Mouse (Mus musculus): Measurements from ENCODE around the gene 1700088E04Rik. TPM values are rescaled to one million over a fixed set of nuclear protein-coding genes. Genes with fewer than 3 reads are reported as not detected.

The 1700088E04Rik gene
- total and polyA plus RNA-seq, 3 experiments, result 0.50 to 1.6 (median 1.4) TPM

GRCm38 (mm10) chr15:79095483-79095882 is 45.6 kb downstream of the 1700088E04Rik start:
- H3K9me3 ChIP-seq (replicated peaks), result no peaks in the 10 kb centered on the region
- no peak overlapping the region for H3K4me3 ChIP-seq (ENCODE audit: low read depth, low read length)
- peaks cover 18% of the 10 kb centered on the region for H3K27me3 ChIP-seq (ENCODE audit: insufficient read depth, low read length)
- peaks cover 8% of the 10 kb centered on the region for H3K4me1 ChIP-seq (ENCODE audit: insufficient read depth, low read depth, low read length)
- DNase-seq (ENCODE audit: low spot score), result no peak
- peaks cover 69% of the 10 kb centered on the region for H3K36me3 ChIP-seq (replicated peaks)
- TF ChIP-seq GATA1 (IDR thresholded peaks at IDR 0.05; ENCODE audit: borderline replicate concordance, low read length) (no peak), GATA2 (IDR thresholded peaks at IDR 0.05; ENCODE audit: borderline replicate concordance, low read depth, low read length) (no peak), TAL1 (conservative IDR thresholded peaks at IDR 0.05; ENCODE audit: low read depth, low read length) (no peak), POLR2AphosphoS5 (IDR thresholded peaks at IDR 0.05; ENCODE audit: insufficient replicate concordance, low read depth, low read length) (no peak), CTCF (IDR thresholded peaks at IDR 0.05; ENCODE audit: low read depth, low read length) (no peak)
- ATAC-seq (ENCODE audit: extremely low read depth, insufficient number of reproducible peaks, low FRiP score, poor library complexity, severe bottlenecking), result no peak

GRCm38 (mm10) chr15:79093083-79093839 is 47.8 kb downstream of the 1700088E04Rik start:
- H3K27me3 ChIP-seq (ENCODE audit: insufficient read depth, low read length), result peaks cover 2% of the 10 kb centered on the region; the same call in 1 of the 2 replicates
- ATAC-seq (ENCODE audit: extremely low read depth, insufficient number of reproducible peaks, low FRiP score, poor library complexity, severe bottlenecking) (no peak), DNase-seq (ENCODE audit: low spot score) (no peak)
- no peaks in the 10 kb centered on the region for H3K9me3 ChIP-seq (replicated peaks)
- TF ChIP-seq TAL1 (conservative IDR thresholded peaks at IDR 0.05; ENCODE audit: low read depth, low read length) (no peak), CTCF (IDR thresholded peaks at IDR 0.05; ENCODE audit: low read depth, low read length) (no peak), POLR2AphosphoS5 (IDR thresholded peaks at IDR 0.05; ENCODE audit: insufficient replicate concordance, low read depth, low read length) (no peak), GATA1 (IDR thresholded peaks at IDR 0.05; ENCODE audit: borderline replicate concordance, low read length) (no peak), GATA2 (IDR thresholded peaks at IDR 0.05; ENCODE audit: borderline replicate concordance, low read depth, low read length) (no peak)
- peaks cover 16% of the 10 kb centered on the region for H3K4me1 ChIP-seq (ENCODE audit: insufficient read depth, low read depth, low read length)
- H3K36me3 ChIP-seq (replicated peaks), result peaks cover 91% of the 10 kb centered on the region
- H3K4me3 ChIP-seq (ENCODE audit: low read depth, low read length), result no peak overlapping the region

GRCm38 (mm10) chr15:79092284-79092683 is 48.8 kb downstream of the 1700088E04Rik start:
- H3K27me3 ChIP-seq (ENCODE audit: insufficient read depth, low read length), result no peaks in the 10 kb centered on the region
- TF ChIP-seq CTCF (IDR thresholded peaks at IDR 0.05; ENCODE audit: low read depth, low read length) (no peak), TAL1 (conservative IDR thresholded peaks at IDR 0.05; ENCODE audit: low read depth, low read length) (no peak), POLR2AphosphoS5 (IDR thresholded peaks at IDR 0.05; ENCODE audit: insufficient replicate concordance, low read depth, low read length) (no peak), GATA2 (IDR thresholded peaks at IDR 0.05; ENCODE audit: borderline replicate concordance, low read depth, low read length) (no peak), GATA1 (IDR thresholded peaks at IDR 0.05; ENCODE audit: borderline replicate concordance, low read length) (no peak)
- DNase-seq (ENCODE audit: low spot score), result no peak

GRCm38 (mm10) chr15:79079567-79079966 is 61.5 kb downstream of the 1700088E04Rik start:
- no peaks in the 10 kb centered on the region for H3K9me3 ChIP-seq (replicated peaks)
- ATAC-seq (ENCODE audit: extremely low read depth, insufficient number of reproducible peaks, low FRiP score, poor library complexity, severe bottlenecking) (no peak), DNase-seq (ENCODE audit: low spot score) (no peak)
- no peak for TF ChIP-seq GATA2 (IDR thresholded peaks at IDR 0.05; ENCODE audit: borderline replicate concordance, low read depth, low read length)
- TF ChIP-seq POLR2AphosphoS5 (IDR thresholded peaks at IDR 0.05; ENCODE audit: insufficient replicate concordance, low read depth, low read length), result no peak
- no peak for TF ChIP-seq CTCF (IDR thresholded peaks at IDR 0.05; ENCODE audit: low read depth, low read length)
- TF ChIP-seq GATA1 (IDR thresholded peaks at IDR 0.05; ENCODE audit: borderline replicate concordance, low read length), result no peak
- no peak for TF ChIP-seq TAL1 (conservative IDR thresholded peaks at IDR 0.05; ENCODE audit: low read depth, low read length)
- peaks cover 36% of the 10 kb centered on the region for H3K4me1 ChIP-seq (ENCODE audit: insufficient read depth, low read depth, low read length)
- no peaks in the 10 kb centered on the region for H3K27me3 ChIP-seq (ENCODE audit: insufficient read depth, low read length)
- peaks cover 85% of the 10 kb centered on the region for H3K36me3 ChIP-seq (replicated peaks)
- no peak overlapping the region for H3K4me3 ChIP-seq (ENCODE audit: low read depth, low read length)

More at GRCm38 (mm10) chr15:79092284-79092683, 48.8 kb downstream of the 1700088E04Rik start:
- ATAC-seq (ENCODE audit: extremely low read depth, insufficient number of reproducible peaks, low FRiP score, poor library complexity, severe bottlenecking), result no peak
- Histone ChIP-seq H3K9me3 (replicated peaks) (no peaks in the 10 kb centered on the region), H3K4me1 (ENCODE audit: insufficient read depth, low read depth, low read length) (peaks cover 16% of the 10 kb centered on the region), H3K4me3 (ENCODE audit: low read depth, low read length) (no peak overlapping the region), H3K36me3 (replicated peaks) (peaks cover 94% of the 10 kb centered on the region)

Other genes with a start within 250 kb of the 1700088E04Rik start
- gene Gm49510, start 241.6 kb downstream of the 1700088E04Rik start, total RNA-seq (2014; fragmentation: Nextera tagmentation), result not detected in 2 replicates
- gene Gm49510, start 241.6 kb downstream of the 1700088E04Rik start, total RNA-seq (2017), result 1.3 and 1.4 TPM in 2 replicates
- gene Gm49510, start 241.6 kb downstream of the 1700088E04Rik start, polyA plus RNA-seq (2012), result 6.3 and 8.2 TPM in 2 replicates
- 207 and 231 TPM in 2 replicates for gene Sh3bp1, start 241.5 kb downstream of the 1700088E04Rik start, total RNA-seq (2014; fragmentation: Nextera tagmentation)
- gene Sh3bp1, start 241.5 kb downstream of the 1700088E04Rik start, total RNA-seq (2017), result 32.7 and 34.1 TPM in 2 replicates
- 1,400 and 1,821 TPM in 2 replicates for gene Sh3bp1, start 241.5 kb downstream of the 1700088E04Rik start, polyA plus RNA-seq (2012)
- 26.6 and 31.4 TPM in 2 replicates for gene Pdxp, start 227.3 kb downstream of the 1700088E04Rik start, total RNA-seq (2014; fragmentation: Nextera tagmentation)
- 13.9 and 18.1 TPM in 2 replicates for gene Pdxp, start 227.3 kb downstream of the 1700088E04Rik start, total RNA-seq (2017)
- gene Pdxp, start 227.3 kb downstream of the 1700088E04Rik start, polyA plus RNA-seq (2012), result 39.7 and 40.6 TPM in 2 replicates
- gene Lgals1, start 214.5 kb downstream of the 1700088E04Rik start, total RNA-seq (2014; fragmentation: Nextera tagmentation), result 558 and 607 TPM in 2 replicates
- gene Lgals1, start 214.5 kb downstream of the 1700088E04Rik start, total RNA-seq (2017), result 3,673 and 4,536 TPM in 2 replicates
- gene Lgals1, start 214.5 kb downstream of the 1700088E04Rik start, polyA plus RNA-seq (2012), result 1,469 and 2,086 TPM in 2 replicates
- gene Nol12, start 206.3 kb downstream of the 1700088E04Rik start, total RNA-seq (2014; fragmentation: Nextera tagmentation), result 13.2 and 25.6 TPM in 2 replicates
- gene Nol12, start 206.3 kb downstream of the 1700088E04Rik start, total RNA-seq (2017), result 20.1 and 24.2 TPM in 2 replicates
- 15.9 and 16.7 TPM in 2 replicates for gene Nol12, start 206.3 kb downstream of the 1700088E04Rik start, polyA plus RNA-seq (2012)
- gene Triobp, start 193.5 kb downstream of the 1700088E04Rik start, total RNA-seq (2014; fragmentation: Nextera tagmentation), result 67.0 and 104 TPM in 2 replicates
- gene Triobp, start 193.5 kb downstream of the 1700088E04Rik start, total RNA-seq (2017), result 23.6 and 24.4 TPM in 2 replicates
- 42.5 and 45.6 TPM in 2 replicates for gene Triobp, start 193.5 kb downstream of the 1700088E04Rik start, polyA plus RNA-seq (2012)
- gene H1f0, start 112.8 kb downstream of the 1700088E04Rik start, total RNA-seq (2014; fragmentation: Nextera tagmentation), result not detected in 2 replicates
- 0.16 TPM in 1 of 2 replicates, not detected in the other for gene H1f0, start 112.8 kb downstream of the 1700088E04Rik start, total RNA-seq (2017)
- 0.03 and 0.05 TPM in 2 replicates for gene H1f0, start 112.8 kb downstream of the 1700088E04Rik start, polyA plus RNA-seq (2012)
- not detected in 2 replicates for gene Galr3, start 99.4 kb downstream of the 1700088E04Rik start, total RNA-seq (2014; fragmentation: Nextera tagmentation)
- not detected in 2 replicates for gene Galr3, start 99.4 kb downstream of the 1700088E04Rik start, total RNA-seq (2017)
- gene Galr3, start 99.4 kb downstream of the 1700088E04Rik start, polyA plus RNA-seq (2012), result not detected in 2 replicates
- gene Ankrd54, start 78.4 kb downstream of the 1700088E04Rik start, total RNA-seq (2014; fragmentation: Nextera tagmentation), result 15.7 and 23.7 TPM in 2 replicates
- gene Ankrd54, start 78.4 kb downstream of the 1700088E04Rik start, total RNA-seq (2017), result 15.8 and 19.0 TPM in 2 replicates
- gene Ankrd54, start 78.4 kb downstream of the 1700088E04Rik start, polyA plus RNA-seq (2012), result 37.8 and 51.9 TPM in 2 replicates
- gene Eif3l, start 66.1 kb downstream of the 1700088E04Rik start, total RNA-seq (2014; fragmentation: Nextera tagmentation), result 134 and 145 TPM in 2 replicates
- gene Eif3l, start 66.1 kb downstream of the 1700088E04Rik start, total RNA-seq (2017), result 261 and 285 TPM in 2 replicates
- 20.8 and 30.9 TPM in 2 replicates for gene Eif3l, start 66.1 kb downstream of the 1700088E04Rik start, polyA plus RNA-seq (2012)
- 10.4 and 11.5 TPM in 2 replicates for gene Micall1, start 32.4 kb downstream of the 1700088E04Rik start, total RNA-seq (2014; fragmentation: Nextera tagmentation)
- 3.7 and 4.5 TPM in 2 replicates for gene Micall1, start 32.4 kb downstream of the 1700088E04Rik start, total RNA-seq (2017)
- gene Micall1, start 32.4 kb downstream of the 1700088E04Rik start, polyA plus RNA-seq (2012), result 19.9 and 20.5 TPM in 2 replicates
- gene Polr2f, start 244 bp downstream of the 1700088E04Rik start, total RNA-seq (2014; fragmentation: Nextera tagmentation), result 143 and 147 TPM in 2 replicates
- 97.0 and 109 TPM in 2 replicates for gene Polr2f, start 244 bp downstream of the 1700088E04Rik start, total RNA-seq (2017)
- gene Polr2f, start 244 bp downstream of the 1700088E04Rik start, polyA plus RNA-seq (2012), result 210 and 266 TPM in 2 replicates
- gene Sox10, start 24.0 kb upstream of the 1700088E04Rik start, total RNA-seq (2014; fragmentation: Nextera tagmentation), result not detected in 2 replicates
- 0.11 TPM in 1 of 2 replicates, not detected in the other for gene Sox10, start 24.0 kb upstream of the 1700088E04Rik start, total RNA-seq (2017)
- gene Sox10, start 24.0 kb upstream of the 1700088E04Rik start, polyA plus RNA-seq (2012), result not detected in 2 replicates
- gene Pick1, start 87.9 kb upstream of the 1700088E04Rik start, total RNA-seq (2014; fragmentation: Nextera tagmentation), result 10.0 and 10.2 TPM in 2 replicates
- 14.2 and 14.6 TPM in 2 replicates for gene Pick1, start 87.9 kb upstream of the 1700088E04Rik start, total RNA-seq (2017)
- gene Pick1, start 87.9 kb upstream of the 1700088E04Rik start, polyA plus RNA-seq (2012), result 19.7 and 21.0 TPM in 2 replicates
- gene Gm49486, start 88.1 kb upstream of the 1700088E04Rik start, total RNA-seq (2014; fragmentation: Nextera tagmentation), result not detected in 2 replicates
- 0.11 and 0.29 TPM in 2 replicates for gene Gm49486, start 88.1 kb upstream of the 1700088E04Rik start, total RNA-seq (2017)
- gene Gm49486, start 88.1 kb upstream of the 1700088E04Rik start, polyA plus RNA-seq (2012), result 0.03 TPM in 1 of 2 replicates, not detected in the other
- not detected in 2 replicates for gene Slc16a8, start 113.5 kb upstream of the 1700088E04Rik start, total RNA-seq (2014; fragmentation: Nextera tagmentation)
- gene Slc16a8, start 113.5 kb upstream of the 1700088E04Rik start, total RNA-seq (2017), result not detected in 2 replicates
- gene Slc16a8, start 113.5 kb upstream of the 1700088E04Rik start, polyA plus RNA-seq (2012), result not detected in 2 replicates
- gene Baiap2l2, start 144.3 kb upstream of the 1700088E04Rik start, total RNA-seq (2014; fragmentation: Nextera tagmentation), result not detected in 2 replicates
- 0.06 TPM in 1 of 2 replicates, not detected in the other for gene Baiap2l2, start 144.3 kb upstream of the 1700088E04Rik start, total RNA-seq (2017)
- gene Baiap2l2, start 144.3 kb upstream of the 1700088E04Rik start, polyA plus RNA-seq (2012), result not detected in 2 replicates
- gene Pla2g6, start 187.1 kb upstream of the 1700088E04Rik start, total RNA-seq (2014; fragmentation: Nextera tagmentation), result 22.1 and 24.5 TPM in 2 replicates
- 6.5 and 7.0 TPM in 2 replicates for gene Pla2g6, start 187.1 kb upstream of the 1700088E04Rik start, total RNA-seq (2017)
- 25.1 and 26.4 TPM in 2 replicates for gene Pla2g6, start 187.1 kb upstream of the 1700088E04Rik start, polyA plus RNA-seq (2012)
- gene Maff, start 205.4 kb upstream of the 1700088E04Rik start, total RNA-seq (2014; fragmentation: Nextera tagmentation), result 10.1 and 10.2 TPM in 2 replicates
- gene Maff, start 205.4 kb upstream of the 1700088E04Rik start, total RNA-seq (2017), result 11.7 and 14.8 TPM in 2 replicates
- 8.4 and 8.6 TPM in 2 replicates for gene Maff, start 205.4 kb upstream of the 1700088E04Rik start, polyA plus RNA-seq (2012)

Measured in G1E (cell line).